Mouse (Mus musculus) CD8-positive naive resting alpha-beta T cell, adult 2 months (primary cell): ENCODE data around the gene Clec4n.
"Not testable (repeated sequence)": the region's sequence is repeated elsewhere in the genome, so short reads cannot be mapped to it uniquely, and the experiment has no call there.

Experiments used
- DNase-seq, 2 experiments: peaks; one replicate each; pipeline ENCODE4 v3.0.0; 2022; ENCODE audit warnings: low read depth in 2 of 2, low spot score in 2 of 2

The Clec4n gene

DNA sequence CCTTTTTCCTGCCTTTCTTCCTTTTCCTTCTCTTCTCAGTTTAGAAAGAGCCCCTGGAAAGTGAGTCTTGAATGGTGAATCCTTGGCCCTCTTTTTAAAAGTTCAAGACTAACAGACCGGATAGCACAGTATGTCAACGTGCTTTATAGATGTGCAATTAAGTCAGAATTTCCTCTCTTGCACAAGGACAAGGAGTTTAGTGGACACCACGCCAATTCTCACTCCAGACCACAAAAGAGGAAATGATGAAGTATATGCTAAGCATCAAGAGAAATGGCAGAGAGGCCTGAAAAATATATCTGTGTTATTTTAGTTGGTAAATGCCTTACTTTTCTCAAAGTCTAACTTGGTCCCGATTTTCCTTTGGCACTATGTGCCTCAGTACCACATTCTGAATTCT lies 60.1 kb downstream of the Clec4n start, which contains the start of gene Clec4e:
Gene Clec4e (minus strand): TSS at position 118 of the 400 bp plus-strand sequence.
- no peak for DNase-seq

DNA sequence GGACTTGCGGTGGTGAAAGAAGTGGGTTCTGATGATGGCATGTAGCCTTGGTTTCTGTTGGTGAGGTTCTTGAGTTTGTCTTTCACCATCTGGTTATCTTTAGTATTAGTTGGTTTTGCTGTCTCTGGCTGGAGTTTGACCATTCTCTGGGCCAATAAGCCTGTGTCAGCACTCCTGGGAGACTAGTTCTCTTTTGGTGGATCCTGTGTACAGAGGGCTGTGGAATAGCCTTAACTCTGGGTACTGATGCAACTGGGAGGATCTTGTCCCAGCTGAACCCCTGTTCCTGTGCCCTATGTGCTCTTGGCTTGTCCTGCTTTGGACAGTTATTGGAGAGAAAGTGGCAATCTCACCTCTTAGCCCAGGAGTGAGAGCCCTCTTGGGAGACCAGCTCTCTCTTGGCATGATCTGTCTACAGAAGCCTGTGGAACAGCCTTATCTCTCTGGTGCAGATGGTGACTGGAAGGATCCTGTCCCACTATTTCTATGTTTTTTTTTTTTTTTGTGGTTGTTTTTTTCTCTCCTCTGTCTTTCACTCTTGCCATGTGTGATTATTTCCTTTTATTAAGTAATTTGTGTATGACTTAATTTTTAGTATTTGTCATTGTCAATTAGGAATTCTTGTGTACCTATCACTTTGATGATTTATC lies 63.2 kb downstream of the Clec4n start:
- DNase-seq: no peak

DNA sequence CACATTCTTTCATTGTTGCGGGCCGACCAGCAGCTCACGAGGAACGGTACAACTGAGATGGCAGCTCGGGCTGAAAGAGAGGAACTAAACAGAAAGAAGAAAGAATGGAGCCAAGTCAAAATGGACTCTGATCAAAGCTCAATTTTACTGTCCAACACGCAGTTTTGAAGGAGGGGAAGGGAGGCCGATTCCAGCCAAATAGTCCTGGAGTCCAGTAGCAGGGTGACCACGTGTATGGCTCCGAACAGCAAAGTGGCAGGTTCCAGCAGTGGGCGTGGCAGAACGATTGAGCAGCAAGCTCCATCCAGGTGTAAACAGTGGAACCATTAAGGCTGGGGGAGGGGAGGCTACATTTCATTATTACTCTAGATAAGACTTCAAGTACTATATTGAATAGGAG lies 63.9 kb downstream of the Clec4n start:
- not testable (repeated sequence) for DNase-seq
